Mouse (Mus musculus) CD4-positive, CD25-positive, alpha-beta regulatory T cell (primary cell): ENCODE results near the gene Btbd9. TPM values are rescaled to one million over a fixed set of nuclear protein-coding genes. Genes with fewer than 3 reads are reported as not detected.

Experiments
- polyA plus RNA-seq: library from polyadenylated mRNA; unstranded; fragments of 100-300 nt; shearing (Covaris generic); gene quantifications from one replicate; pipeline ENCODE4 v1.2.1, GENCODE M21; 2017

Btbd9 gene
- 60.4 TPM for polyA plus RNA-seq

DNA sequence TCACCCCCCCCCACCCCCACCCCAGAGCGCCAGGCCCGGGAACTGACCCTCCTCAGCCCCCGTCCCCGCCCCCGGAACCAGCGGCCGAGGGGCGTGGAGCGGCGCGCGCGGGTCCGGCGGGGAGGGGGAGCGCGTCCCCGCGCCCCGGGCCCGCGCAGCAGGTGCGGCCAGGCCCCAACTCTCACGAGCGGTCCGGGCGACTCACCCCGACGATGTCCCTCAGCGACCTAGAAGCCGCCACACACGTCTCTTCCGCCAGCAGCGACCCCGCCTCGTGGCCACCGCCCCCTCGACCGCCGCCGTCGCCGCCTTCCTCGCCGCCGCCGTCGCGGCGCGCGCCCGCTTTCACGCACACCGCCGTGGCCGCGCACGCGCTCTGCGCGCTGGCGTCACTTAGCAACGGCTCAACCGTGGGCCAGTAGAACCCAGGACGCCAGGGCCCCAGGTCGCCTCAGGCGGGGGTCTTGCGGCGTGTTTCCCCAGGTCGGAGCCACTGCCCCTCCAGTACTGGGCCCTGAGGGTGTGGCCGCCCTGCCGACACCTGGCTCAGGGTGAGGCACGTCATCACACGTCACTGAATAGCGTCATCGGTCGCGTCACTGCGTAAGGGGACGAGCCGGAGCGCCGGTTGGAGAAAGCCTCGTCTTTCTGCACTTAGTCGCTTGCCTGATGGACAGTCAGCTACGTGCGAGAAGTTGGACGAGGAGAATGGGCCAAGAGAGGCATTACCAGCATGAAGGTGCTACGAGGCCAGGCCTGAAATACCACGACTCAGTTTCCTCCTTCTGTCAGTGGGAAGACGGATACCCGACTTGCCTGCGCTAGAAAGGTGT, at the start of gene Btbd9:
Gene Btbd9 (minus strand): TSS at position 548 of the 833 bp plus-strand sequence.

DNA sequence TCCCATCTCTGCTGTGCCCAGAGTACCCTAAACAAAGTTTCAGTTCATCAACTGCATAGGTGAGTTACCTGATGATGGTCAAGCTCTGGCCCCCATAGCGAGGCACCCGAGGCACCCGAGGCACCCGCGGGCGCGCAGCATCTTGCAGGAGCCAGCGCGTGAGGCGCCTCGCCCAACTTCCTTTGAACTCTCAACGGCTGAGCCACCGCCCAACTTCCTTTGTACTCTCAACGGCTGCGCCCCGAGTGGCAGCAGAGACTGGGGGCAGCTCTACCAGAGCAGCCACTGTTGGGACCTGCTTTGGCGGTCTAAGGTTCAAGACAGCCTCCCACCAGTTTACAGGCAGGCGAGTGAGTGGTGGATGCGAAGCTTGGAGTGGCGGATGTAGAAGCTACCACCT, 47.8 kb upstream of the Btbd9 start, which contains the start of gene Dnah8:
Gene Dnah8 (plus strand): TSS at position 223 of the 400 bp plus-strand sequence.

Other genes with a start within 250 kb of the Btbd9 start
- gene Dnah8, start 47.9 kb upstream of the Btbd9 start, polyA plus RNA-seq, result 27.5 TPM
- 110 TPM for gene Glo1, start 50.4 kb upstream of the Btbd9 start, polyA plus RNA-seq